Mouse (Mus musculus) liver, embryonic 14.5 days (tissue): Measurements from ENCODE around the gene Mks1. TPM values are rescaled to one million over a fixed set of nuclear protein-coding genes. Genes with fewer than 3 reads are reported as not detected.
A peak's percentile ranks its signal among the peaks of the same experiment; 100 is the strongest.

ENCODE experiments used
- ATAC-seq: fragments of 200-750 bp; cut with Nextera tagmentation; 2 replicates; pipeline ENCODE4 v1.8.0; 2017; ENCODE audit warnings: moderate number of reproducible peaks, mild to moderate bottlenecking, moderate library complexity; ENCODE audit not compliant: insufficient read depth
- DNase-seq, 3 experiments: peaks; one replicate each; pipeline ENCODE4 v3.0.0-alpha.2; 2012 to 2013; ENCODE audit warnings: low read depth in 3 of 3, low spot score in 3 of 3
- H3K27ac ChIP-seq: fragments of 300-500 bp; sonication (generic); 2 replicates; pipeline ENCODE4 v1.5.1; 2014; ENCODE audit warnings: moderate library complexity, mild to moderate bottlenecking, control low read depth, inconsistent platforms
- H3K27me3 ChIP-seq: fragments of 300-500 bp; sonication (generic); 2 replicates; pipeline ENCODE4 v1.6.1; 2014; ENCODE audit warnings: mild to moderate bottlenecking, low read length, moderate library complexity; ENCODE audit not compliant: control insufficient read depth, insufficient read depth
- H3K36me3 ChIP-seq: fragments of 300-500 bp; sonication (generic); replicated peaks from 2 replicates; pipeline ENCODE4 v1.6.1; 2014; ENCODE audit warnings: low read depth; ENCODE audit not compliant: control insufficient read depth, insufficient read depth
- H3K4me1 ChIP-seq, 2 experiments: fragments of 200-500 bp in 1 of 2; fragments of 300-500 bp in 1 of 2; sonication (generic) in 1 of 2; replicated peaks; 2 replicates each; pipeline ENCODE4 v1.6.1; 2012 to 2014; ENCODE audit warnings: antibody characterized with exemption in 1 of 2, inconsistent platforms in 1 of 2, low read length in 1 of 2; ENCODE audit not compliant: control insufficient read depth in 2 of 2, insufficient read depth in 2 of 2
- H3K4me2 ChIP-seq: fragments of 300-500 bp; sonication (generic); 2 replicates; pipeline ENCODE4 v1.6.1; 2014; ENCODE audit warnings: low read depth, mild to moderate bottlenecking, control low read depth, moderate library complexity
- H3K4me3 ChIP-seq, 2 experiments: fragments of 200-500 bp in 1 of 2; fragments of 300-500 bp in 1 of 2; sonication (generic) in 1 of 2; 2 replicates each; pipeline ENCODE4 v1.5.1; 2012 to 2014; ENCODE audit warnings: low read depth in 2 of 2, low read length in 2 of 2, mild to moderate bottlenecking in 2 of 2, control low read depth in 1 of 2, inconsistent platforms in 1 of 2, moderate library complexity in 1 of 2; ENCODE audit not compliant: insufficient read depth in 1 of 2
- H3K9ac ChIP-seq: fragments of 300-500 bp; sonication (generic); replicated peaks from 2 replicates; pipeline ENCODE4 v1.6.1; 2014; ENCODE audit warnings: mild to moderate bottlenecking, control low read depth, moderate library complexity
- H3K9me3 ChIP-seq: fragments of 300-500 bp; sonication (generic); 2 replicates; pipeline ENCODE4 v1.6.1; 2016; ENCODE audit warnings: low read length, mixed read lengths; ENCODE audit not compliant: control insufficient read depth
- CTCF ChIP-seq: IDR thresholded peaks from 2 replicates; pipeline ENCODE4 v1.5.1; 2016; ENCODE audit warnings: antibody characterized with exemption, low read depth, control low read depth
- EP300 ChIP-seq: IDR thresholded peaks from 2 replicates; pipeline ENCODE4 v1.6.1; 2016; ENCODE audit warnings: antibody characterized with exemption, low read depth
- WGBS: fragments of 180-500 bp; shearing (Covaris S2); extraction: QIAGEN DNeasy Blood & Tissue Kit; methylation state at CpG from one replicate; pipeline ENCODE4 v1.1.7; 2014; ENCODE audit not compliant: insufficient replicate concordance; 5-methylcytosine and 5-hydroxymethylcytosine counted together
- polyA plus RNA-seq, 2 experiments: library from polyadenylated mRNA; depleted of rRNA in 1 of 2; stranded (reverse) in 1 of 2; unstranded in 1 of 2; fragments of >200 nt; fragmentation: Nextera tagmentation in 1 of 2; extraction: Ambion mirVana in 1 of 2; gene quantifications; 2 replicates each; pipeline versions ENCODE4 v1.2.1 to v1.2.3; 2012 to 2014

Mks1 gene
- polyA plus RNA-seq (2012; rRNA removed) (2.0 and 2.3 TPM in 2 replicates), polyA plus RNA-seq (2014; fragmentation: Nextera tagmentation; extraction: Ambion mirVana) (0.71 and 0.86 TPM in 2 replicates)

GRCm38 (mm10) chr11:87852690-87853596 lies at the start of gene Mks1:
TSS of gene Mks1 (plus strand) at chr11:87853215.
- no peaks in the 10 kb centered on the region for H3K9me3 ChIP-seq
- 3% methylated on average over 40 of the region's 40 CpGs for WGBS
- peaks cover 4 to 6% of the 10 kb centered on the region in 2 experiments; a peak in 3 of 4 replicates for H3K4me1 ChIP-seq
- H3K4me3 ChIP-seq, result peak within 1 kb of the TSS; percentile 61 to 67
- TF ChIP-seq CTCF, result no peak
- no peak for TF ChIP-seq EP300
- H3K36me3 ChIP-seq, result no peaks in the 10 kb centered on the region
- H3K27me3 ChIP-seq, result no peaks in the 10 kb centered on the region
- peak; percentile 73 for ATAC-seq
- H3K27ac ChIP-seq, result no peak within 1 kb of the TSS
- peak within 1 kb of the TSS; percentile 78 for H3K4me2 ChIP-seq
- peak; percentile 66 to 73 (median 71) for DNase-seq
- H3K9ac ChIP-seq, result peak within 1 kb of the TSS; percentile 40

GRCm38 (mm10) chr11:87805448-87805847 lies 47.6 kb upstream of the Mks1 start:
- Histone ChIP-seq H3K36me3 (no peaks in the 10 kb centered on the region), H3K27me3 (no peaks in the 10 kb centered on the region), H3K9me3 (no peaks in the 10 kb centered on the region), H3K27ac (no peak overlapping the region), H3K4me1 (no peaks in the 10 kb centered on the region; a peak in 1 of 4 replicates), H3K4me2 (no peak overlapping the region), H3K9ac (no peak overlapping the region), H3K4me3 (no peak overlapping the region)
- ATAC-seq (no peak), DNase-seq (peak in 1 of 3 experiments; percentile 15)
- peak; percentile 70 for TF ChIP-seq CTCF
- no peak for TF ChIP-seq EP300
- WGBS, result 36% methylated on average over 1 of the region's 1 CpGs

- no peaks in the 10 kb centered on the region; a peak in 1 of 4 replicates for H3K4me1 ChIP-seq
- H3K36me3 ChIP-seq, result no peaks in the 10 kb centered on the region
- no peak overlapping the region for H3K4me3 ChIP-seq
- no peak overlapping the region for H3K9ac ChIP-seq
- no peak overlapping the region for H3K4me2 ChIP-seq
- WGBS, result 67% methylated on average over 6 of the region's 6 CpGs
- TF ChIP-seq EP300, result no peak
- TF ChIP-seq CTCF, result no peak
- ATAC-seq (no peak), DNase-seq (no peak)
- no peaks in the 10 kb centered on the region for H3K9me3 ChIP-seq
- H3K27ac ChIP-seq, result no peak overlapping the region
- H3K27me3 ChIP-seq, result no peaks in the 10 kb centered on the region
Observed at GRCm38 (mm10) chr11:87807433-87807832, 45.6 kb upstream of the Mks1 start.

GRCm38 (mm10) chr11:87808236-87808635 lies 44.8 kb upstream of the Mks1 start:
- 11% methylated on average over 7 of the region's 7 CpGs for WGBS
- no peak for TF ChIP-seq EP300
- TF ChIP-seq CTCF, result no peak
- Histone ChIP-seq H3K4me3 (no peak overlapping the region), H3K4me1 (no peaks in the 10 kb centered on the region; a peak in 1 of 4 replicates), H3K9me3 (no peaks in the 10 kb centered on the region), H3K36me3 (no peaks in the 10 kb centered on the region), H3K9ac (no peak overlapping the region), H3K4me2 (no peak overlapping the region), H3K27me3 (no peaks in the 10 kb centered on the region), H3K27ac (no peak overlapping the region)
- DNase-seq (no peak), ATAC-seq (no peak)

GRCm38 (mm10) chr11:87811396-87811795 lies 41.6 kb upstream of the Mks1 start:
- Histone ChIP-seq H3K4me2 (no peak overlapping the region), H3K9ac (no peak overlapping the region), H3K36me3 (no peaks in the 10 kb centered on the region), H3K27me3 (no peaks in the 10 kb centered on the region), H3K27ac (no peak overlapping the region), H3K9me3 (no peaks in the 10 kb centered on the region), H3K4me1 (no peaks in the 10 kb centered on the region; a peak in 1 of 4 replicates), H3K4me3 (no peak overlapping the region)
- no peak for DNase-seq
- no peak for TF ChIP-seq CTCF
- 22% methylated on average over 4 of the region's 4 CpGs for WGBS
- no peak for ATAC-seq
